Mouse (Mus musculus) olfactory bulb, adult 2 months (tissue): ENCODE data around the gene Ass1.

ENCODE experiments used
- CTCF ChIP-seq: fragments of 200-500 bp; IDR thresholded peaks from 2 replicates; pipeline ENCODE4 v1.5.1; 2012; ENCODE audit warnings: low read depth, mild to moderate bottlenecking, low read length, moderate library complexity; ENCODE audit not compliant: insufficient read depth
- POLR2A ChIP-seq: fragments of 200-500 bp; IDR thresholded peaks from 2 replicates; pipeline ENCODE4 v1.6.1; 2012; ENCODE audit warnings: mild to moderate bottlenecking, low read depth, low read length, moderate library complexity; ENCODE audit not compliant: insufficient read depth

- no peak for TF ChIP-seq POLR2A
- TF ChIP-seq CTCF: no peak
These were observed 8.0 kb upstream of the Ass1 start for GRCm38 (mm10) chr2:31462051-31462450.
